In genomic region chr9:72409381-72410225, GRCm38 (mm10) we compare ENCODE assay signal across 9 mouse cellular contexts. TPM values are rescaled to one million over a fixed set of nuclear protein-coding genes. Genes with fewer than 3 reads are reported as not detected.
DNase-seq lines count a peak whose midpoint lies in the region; ATAC-seq and TF ChIP-seq lines count a peak whose summit lies in the region.
"Had no signal": no experiment of that assay in that cellular context is flagged by ENCODE, and none has a peak within 500 bp of the region (broad histone marks: within the 10 kb centered on the region; RNA-seq: fewer than 3 reads in every experiment).

No protein-coding gene starts in this region.

- no peaks in the 10 kb centered on the region for H3K4me1 ChIP-seq in bone marrow, adult 2 months (ENCODE audit: control insufficient read depth, insufficient read depth, low read length)
- peaks cover 21% of the 10 kb centered on the region for H3K4me1 ChIP-seq in liver, embryonic 11.5 days (replicated peaks; ENCODE audit: control insufficient read depth, insufficient read depth, low read length)

- intact Hi-C loops in gastrocnemius, postnatal 36 days (cut with DNase I): loop anchor here (5.0 kb wide), 3 partner anchors 147 to 762 kb away; no protein-coding TSS in a partner anchor
- intact Hi-C loops in gastrocnemius, postnatal 14 days (cut with DNase I; ENCODE audit: low total_unique reads): no loop called here

- peak; percentile 95 for ATAC-seq in liver, embryonic 11.5 days (replicated peaks; ENCODE audit: low FRiP score)

- WGBS in bone marrow, adult 2 months: 50% methylated on average over 15 of the region's 15 CpGs
- WGBS in liver, embryonic 11.5 days: 19% methylated on average over 15 of the region's 15 CpGs

- peak; percentile 38 for DNase-seq in 416B (ENCODE audit: low read depth)
- DNase-seq in liver, embryonic 11.5 days (ENCODE audit: low spot score): peak; percentile 63
- peak; percentile 5 for DNase-seq in retina, embryonic 14.5 days (ENCODE audit: low spot score)
- DNase-seq in gastrocnemius, postnatal 36 days: no peak
- DNase-seq in gastrocnemius, postnatal 14 days: no peak
- DNase-seq in cerebellum, adult 9-11 months: no peak
- DNase-seq: kidney, postnatal 36 days had no signal

- H3K27ac ChIP-seq in bone marrow, adult 2 months (ENCODE audit: control insufficient read depth, insufficient read depth, low read depth, low read length, poor library complexity): peak overlapping the region; percentile 75
- peak overlapping the region; percentile 96 for H3K27ac ChIP-seq in liver, embryonic 11.5 days (ENCODE audit: low read depth, low read length)
- H3K27ac ChIP-seq: embryonic facial prominence, embryonic 15.5 days had no signal

- H3K9ac ChIP-seq in liver, embryonic 11.5 days (ENCODE audit: low read depth, low read length): peak overlapping the region; percentile 44
- H3K9ac ChIP-seq: embryonic facial prominence, embryonic 15.5 days had no signal

- no peak for TF ChIP-seq POLR2A in bone marrow, adult 2 months (IDR thresholded peaks at IDR 0.05; ENCODE audit: borderline replicate concordance, control insufficient read depth, low read depth, low read length)

- no peaks in the 10 kb centered on the region for H3K36me3 ChIP-seq in liver, embryonic 11.5 days (ENCODE audit: control insufficient read depth, insufficient read depth, low read length)
- H3K36me3 ChIP-seq: embryonic facial prominence, embryonic 15.5 days had no signal

- H3K27me3 ChIP-seq in liver, embryonic 11.5 days (replicated peaks; ENCODE audit: control insufficient read depth, insufficient read depth, low read length): no peaks in the 10 kb centered on the region
- H3K27me3 ChIP-seq: embryonic facial prominence, embryonic 15.5 days had no signal

- TF ChIP-seq CTCF in bone marrow, adult 2 months (IDR thresholded peaks at IDR 0.05; ENCODE audit: control insufficient read depth, insufficient read depth, low read length): no peak

- H3K4me3 ChIP-seq in bone marrow, adult 2 months (replicated peaks; ENCODE audit: control insufficient read depth, low read depth, low read length): no peak overlapping the region
- H3K4me3 ChIP-seq in liver, embryonic 11.5 days (ENCODE audit: low read depth, low read length): peak overlapping the region; percentile 32
- H3K4me3 ChIP-seq: embryonic facial prominence, embryonic 15.5 days had no signal

- H3K9me3 ChIP-seq in liver, embryonic 11.5 days (ENCODE audit: control insufficient read depth, low read length): no peaks in the 10 kb centered on the region
- H3K9me3 ChIP-seq: embryonic facial prominence, embryonic 15.5 days had no signal

- H3K4me2 ChIP-seq in liver, embryonic 11.5 days: peak overlapping the region; percentile 57
- H3K4me2 ChIP-seq: embryonic facial prominence, embryonic 15.5 days had no signal

RNA-seq across cellular contexts. Expression of gene Mns1, which starts 28.2 kb away (rescaled TPM):
- polyA plus RNA-seq in bone marrow, adult 2 months (2011; ENCODE audit: insufficient read depth, insufficient read length, low replicate concordance, missing spikeins): 47.2 and 66.3 TPM in 2 replicates
- polyA plus RNA-seq in liver, embryonic 11.5 days (2014; fragmentation: Nextera tagmentation; extraction: Ambion mirVana): 133 and 139 TPM in 2 replicates
- total RNA-seq in gastrocnemius, postnatal 36 days (2021): under 1 TPM; 0.10 to 0.31 TPM
- total RNA-seq in gastrocnemius, postnatal 14 days (2021): 1 to 10 TPM in 1 of 2 experiments, under 1 TPM in 1; 0.78 to 1.1 TPM

Comparison
In these comparisons a context has a peak if more than half of its experiments do, and no peak if none do; other contexts are left out.
1. DNase-seq: peak in 416B (single experiment), liver, embryonic 11.5 days (single experiment) and retina, embryonic 14.5 days (single experiment); none in gastrocnemius, postnatal 36 days (0 of 2), gastrocnemius, postnatal 14 days (single experiment) and cerebellum, adult 9-11 months (single experiment).